Mouse (Mus musculus) stomach, postnatal 0 days (tissue): Measurements from ENCODE around the gene Slc39a8. TPM values are rescaled to one million over a fixed set of nuclear protein-coding genes. Genes with fewer than 3 reads are reported as not detected.
A peak's percentile ranks its signal among the peaks of the same experiment; 100 is the strongest.

Source experiments
- ATAC-seq: fragments of 200-750 bp; cut with Nextera tagmentation; 2 replicates; pipeline ENCODE4 v1.8.0; 2017; ENCODE audit not compliant: low FRiP score, low TSS enrichment
- DNase-seq: peaks from one replicate; pipeline ENCODE4 v3.0.0-alpha.2; 2016; ENCODE audit warnings: low spot score
- H3K27ac ChIP-seq: fragments of 300-500 bp; sonication (generic); replicated peaks from 2 replicates; pipeline ENCODE4 v1.5.1; 2014; ENCODE audit warnings: mild to moderate bottlenecking, control low read depth
- H3K27me3 ChIP-seq: fragments of 300-500 bp; sonication (generic); 2 replicates; pipeline ENCODE4 v1.6.1; 2014; ENCODE audit warnings: low read length; ENCODE audit not compliant: control insufficient read depth, insufficient read depth
- H3K36me3 ChIP-seq: fragments of 300-500 bp; sonication (generic); 2 replicates; pipeline ENCODE4 v1.6.1; 2014; ENCODE audit warnings: low read length, mixed read lengths; ENCODE audit not compliant: control insufficient read depth, insufficient read depth
- H3K4me1 ChIP-seq: fragments of 300-500 bp; sonication (generic); replicated peaks from 2 replicates; pipeline ENCODE4 v1.6.1; 2014; ENCODE audit warnings: antibody characterized with exemption; ENCODE audit not compliant: control insufficient read depth, insufficient read depth
- H3K4me2 ChIP-seq: fragments of 300-500 bp; sonication (generic); replicated peaks from 2 replicates; pipeline ENCODE4 v1.6.1; 2014; ENCODE audit warnings: low read depth, mild to moderate bottlenecking, control low read depth, moderate library complexity
- H3K4me3 ChIP-seq: fragments of 300-500 bp; sonication (generic); 2 replicates; pipeline ENCODE4 v1.5.1; 2014; ENCODE audit warnings: low read depth, low read length, control low read depth
- H3K9ac ChIP-seq: fragments of 300-500 bp; sonication (generic); 2 replicates; pipeline ENCODE4 v1.6.1; 2014; ENCODE audit warnings: mild to moderate bottlenecking, low read length, control low read depth, mixed read lengths
- H3K9me3 ChIP-seq: fragments of 300-500 bp; sonication (generic); 2 replicates; pipeline ENCODE4 v1.6.1; 2016; ENCODE audit warnings: low read length; ENCODE audit not compliant: control insufficient read depth
- CTCF ChIP-seq: IDR thresholded peaks from 2 replicates; pipeline ENCODE4 v1.5.1; 2016; ENCODE audit warnings: antibody characterized with exemption, low read depth, mild to moderate bottlenecking, moderate library complexity
- EP300 ChIP-seq: optimal IDR thresholded peaks from 2 replicates; pipeline ENCODE3; 2016; ENCODE audit warnings: antibody characterized with exemption
- WGBS: fragments of 180-500 bp; shearing (Covaris S2); extraction: QIAGEN DNeasy Blood & Tissue Kit; methylation state at CpG from one replicate; pipeline ENCODE4 v1.1.7; 2014; 5-methylcytosine and 5-hydroxymethylcytosine counted together
- polyA plus RNA-seq: library from polyadenylated mRNA; unstranded; fragments of >200 nt; fragmentation: Nextera tagmentation; extraction: Ambion mirVana; gene quantifications from 2 replicates; pipeline ENCODE4 v1.2.1, GENCODE M21; 2015

Slc39a8 gene
- polyA plus RNA-seq, 1 experiment from 2014 or later = 3.6 TPM

- H3K27me3 ChIP-seq = no peaks in the 10 kb centered on the region
- ATAC-seq (no peak), DNase-seq (no peak)
- TF ChIP-seq CTCF = peak; percentile 42
- no peak for TF ChIP-seq EP300
- WGBS = 82% methylated on average over 10 of the region's 10 CpGs
- H3K27ac ChIP-seq = no peak overlapping the region
- H3K9me3 ChIP-seq = no peaks in the 10 kb centered on the region
- no peaks in the 10 kb centered on the region for H3K36me3 ChIP-seq
- H3K9ac ChIP-seq = no peak overlapping the region
- H3K4me1 ChIP-seq = no peaks in the 10 kb centered on the region
- H3K4me3 ChIP-seq = no peak overlapping the region
- H3K4me2 ChIP-seq = no peak overlapping the region
These were observed 28.7 kb downstream of the Slc39a8 start for GRCm38 (mm10) chr3:135853604-135854297.

DNA sequence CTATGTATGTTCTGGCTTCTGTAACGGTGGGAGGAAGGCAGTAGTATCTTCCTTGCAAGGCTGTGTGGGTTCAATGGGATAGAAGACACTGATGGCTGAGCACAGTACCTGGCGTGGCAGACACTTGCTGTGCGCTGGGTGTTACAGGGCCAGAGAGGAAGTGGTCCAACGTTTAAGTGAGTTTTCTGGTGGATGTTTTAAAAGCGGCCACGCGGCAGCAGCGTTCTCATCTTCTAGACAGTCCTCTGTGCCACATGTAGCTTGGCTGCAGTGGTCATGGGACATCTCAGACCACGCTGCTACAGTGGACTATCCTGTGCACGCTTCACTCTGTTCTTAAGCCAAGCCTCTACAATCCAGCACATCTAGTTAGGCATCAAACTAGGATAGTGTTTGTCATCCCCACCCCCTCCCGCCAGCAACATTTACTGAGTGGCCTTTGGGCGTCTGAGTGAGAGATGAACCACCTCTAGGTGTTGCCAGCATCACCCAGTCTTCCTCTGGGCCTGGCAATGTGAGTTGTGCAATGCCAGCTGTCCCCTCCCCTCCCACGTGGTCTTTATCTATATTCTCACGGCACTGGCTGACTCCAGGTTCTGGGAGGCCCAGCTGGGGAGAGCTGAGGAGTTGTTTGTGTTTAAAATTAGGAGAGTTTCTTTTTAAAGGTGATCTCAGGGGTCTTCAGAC lies 29.4 kb downstream of the Slc39a8 start:
- TF ChIP-seq EP300 = no peak
- TF ChIP-seq CTCF = no peak
- H3K36me3 ChIP-seq = no peaks in the 10 kb centered on the region
- H3K27ac ChIP-seq = no peak overlapping the region
- H3K4me2 ChIP-seq = no peak overlapping the region
- peak; percentile 38 for DNase-seq
- 80% methylated on average over 14 of the region's 14 CpGs for WGBS
- no peaks in the 10 kb centered on the region for H3K27me3 ChIP-seq
- peak; percentile 62; the same call in 1 of the 2 replicates for ATAC-seq
- H3K9ac ChIP-seq = no peak overlapping the region
- no peak overlapping the region for H3K4me3 ChIP-seq
- H3K4me1 ChIP-seq = no peaks in the 10 kb centered on the region
- H3K9me3 ChIP-seq = no peaks in the 10 kb centered on the region

- no peaks in the 10 kb centered on the region for H3K9me3 ChIP-seq
These were observed 29.9 kb downstream of the Slc39a8 start for GRCm38 (mm10) chr3:135854985-135855340.

GRCm38 (mm10) chr3:135856303-135856702 lies 31.2 kb downstream of the Slc39a8 start:
- no peak overlapping the region for H3K9ac ChIP-seq
- H3K27me3 ChIP-seq = no peaks in the 10 kb centered on the region
- no peak overlapping the region for H3K4me3 ChIP-seq
- 44% methylated on average over 1 of the region's 1 CpGs for WGBS
- no peaks in the 10 kb centered on the region for H3K4me1 ChIP-seq
- no peak overlapping the region for H3K27ac ChIP-seq
- ATAC-seq (no peak), DNase-seq (no peak)
- TF ChIP-seq EP300 (no peak), CTCF (no peak)
- no peak overlapping the region for H3K4me2 ChIP-seq
- H3K9me3 ChIP-seq = no peaks in the 10 kb centered on the region
- H3K36me3 ChIP-seq = no peaks in the 10 kb centered on the region

More at GRCm38 (mm10) chr3:135854985-135855340, 29.9 kb downstream of the Slc39a8 start:
- ATAC-seq (no peak), DNase-seq (no peak)
- no peaks in the 10 kb centered on the region for H3K27me3 ChIP-seq
- 79% methylated on average over 6 of the region's 6 CpGs for WGBS
- H3K27ac ChIP-seq = no peak overlapping the region
- H3K4me1 ChIP-seq = no peaks in the 10 kb centered on the region
- TF ChIP-seq CTCF (no peak), EP300 (no peak)
- no peak overlapping the region for H3K4me3 ChIP-seq
- no peak overlapping the region for H3K9ac ChIP-seq
- no peaks in the 10 kb centered on the region for H3K36me3 ChIP-seq
- H3K4me2 ChIP-seq = no peak overlapping the region

GRCm38 (mm10) chr3:135857134-135857533 lies 32.1 kb downstream of the Slc39a8 start:
- Histone ChIP-seq H3K4me1 (no peaks in the 10 kb centered on the region), H3K27ac (no peak overlapping the region), H3K9ac (no peak overlapping the region), H3K4me3 (no peak overlapping the region), H3K4me2 (no peak overlapping the region), H3K36me3 (no peaks in the 10 kb centered on the region), H3K27me3 (no peaks in the 10 kb centered on the region), H3K9me3 (no peaks in the 10 kb centered on the region)
- no peak for ATAC-seq
- TF ChIP-seq EP300 (no peak), CTCF (no peak)
- 58% methylated on average over 5 of the region's 5 CpGs for WGBS
- no peak for DNase-seq

DNA sequence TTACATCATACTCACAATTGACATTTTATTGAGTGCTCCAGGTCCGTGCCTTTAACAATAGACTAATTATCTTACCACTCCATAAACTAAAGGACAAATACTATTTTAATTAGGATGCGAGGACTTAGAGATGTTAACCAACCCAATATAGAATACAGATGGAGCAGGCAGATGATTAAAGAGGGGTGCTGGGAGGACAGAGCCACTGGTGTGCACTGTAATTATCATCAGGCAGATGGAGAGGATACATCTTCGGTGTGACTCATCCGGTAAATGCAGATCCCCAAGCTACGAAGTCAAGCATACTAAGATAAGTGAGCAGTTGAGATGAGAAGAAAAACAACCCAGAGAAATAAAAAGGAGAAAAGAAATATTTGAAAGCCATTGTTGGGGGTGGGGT lies 34.4 kb downstream of the Slc39a8 start:
- no peak for ATAC-seq
- Histone ChIP-seq H3K27me3 (no peaks in the 10 kb centered on the region), H3K4me2 (no peak overlapping the region), H3K4me1 (no peaks in the 10 kb centered on the region), H3K9me3 (no peaks in the 10 kb centered on the region), H3K4me3 (no peak overlapping the region), H3K36me3 (no peaks in the 10 kb centered on the region), H3K9ac (no peak overlapping the region), H3K27ac (no peak overlapping the region)
- WGBS = 94% methylated on average over 5 of the region's 5 CpGs
- TF ChIP-seq CTCF (no peak), EP300 (no peak)
- DNase-seq = no peak
